Mouse (Mus musculus) E14TG2a.4 (cell line): ENCODE data around the gene Apex2.

Experiments used
- CTCF ChIP-seq: conservative IDR thresholded peaks from 2 replicates; pipeline ENCODE4 v1.5.1; 2014; ENCODE audit warnings: low read length
- POU5F1 ChIP-seq: IDR thresholded peaks from 2 replicates; pipeline ENCODE4 v1.6.1; 2014; ENCODE audit warnings: low read length, borderline replicate concordance

- TF ChIP-seq CTCF (no peak), POU5F1 (no peak)
Observed at GRCm38 (mm10) chrX:150541684-150542083, 48.0 kb downstream of the Apex2 start.
